Mouse (Mus musculus): ENCODE measurements at regions not wholly inside any gene's neighbourhood (a gene's known extent, or its start where the extent isn't known, plus 50 kb on each side); places are given as distances from the start of the nearest gene placed in this dataset.

GRCm38 (mm10) chr11:8065086-8065485, 599.2 kb downstream of the Tns3 start:
- TF ChIP-seq CTCF (IDR thresholded peaks at IDR 0.05; ENCODE audit: low read depth) (no peak), EP300 (IDR thresholded peaks at IDR 0.05; ENCODE audit: low read depth) (no peak)
